Mouse (Mus musculus) C2C12 (cell line): ENCODE results near the gene Arpc1a.

Experiments used
- CEBPB ChIP-seq: IDR thresholded peaks from one replicate; pipeline ENCODE4 v1.6.1; 2011; ENCODE audit warnings: low read depth, mild to moderate bottlenecking, control low read depth, moderate library complexity
- CTCF ChIP-seq: IDR thresholded peaks from one replicate; pipeline ENCODE4 v1.5.1; 2011; ENCODE audit not compliant: control insufficient read depth, insufficient read depth, insufficient read length
- FOSL1 ChIP-seq: IDR thresholded peaks from one replicate; pipeline ENCODE4 v1.8.0; 2011; ENCODE audit warnings: mild to moderate bottlenecking, low read length; ENCODE audit not compliant: poor library complexity, insufficient read depth, severe bottlenecking
- MAX ChIP-seq: IDR thresholded peaks from one replicate; pipeline ENCODE4 v1.6.1; 2011; ENCODE audit warnings: mild to moderate bottlenecking, control low read depth
- MYOD1 ChIP-seq: IDR thresholded peaks from one replicate; pipeline ENCODE4 v1.6.1; 2011; ENCODE audit warnings: low read depth; ENCODE audit not compliant: control insufficient read depth, insufficient read length
- MYOG ChIP-seq: IDR thresholded peaks from one replicate; pipeline ENCODE4 v1.6.1; 2011; ENCODE audit not compliant: control insufficient read depth, insufficient read length; ENCODE audit errors: extremely low read depth
- USF1 ChIP-seq: IDR thresholded peaks from one replicate; pipeline ENCODE4 v1.6.1; 2011; ENCODE audit warnings: low read depth, mild to moderate bottlenecking, control low read depth, moderate library complexity

- no peak for TF ChIP-seq CTCF
- no peak for TF ChIP-seq MYOD1
- TF ChIP-seq USF1: no peak
- TF ChIP-seq CEBPB: no peak
- TF ChIP-seq MAX: no peak
- TF ChIP-seq FOSL1: no peak
- TF ChIP-seq MYOG: no peak
Measured at GRCm38 (mm10) chr5:145149294-145149693, 65.7 kb downstream of the Arpc1a start.
